Mouse (Mus musculus) limb, embryonic 15.5 days (tissue): ENCODE measurements at regions not wholly inside any gene's neighbourhood (a gene's known extent, or its start where the extent isn't known, plus 50 kb on each side); places are given as distances from the start of the nearest gene placed in this dataset.

Experiments used
- ATAC-seq: fragments of 200-750 bp; cut with Nextera tagmentation; 2 replicates; pipeline ENCODE4 v1.8.0; 2017; ENCODE audit warnings: low read depth, moderate TSS enrichment; ENCODE audit not compliant: insufficient number of reproducible peaks, low FRiP score, low TSS enrichment
- H3K27ac ChIP-seq: fragments of 300-500 bp; sonication (generic); 2 replicates; pipeline ENCODE4 v1.5.1; 2015; ENCODE audit warnings: moderate library complexity, mild to moderate bottlenecking, inconsistent platforms
- H3K27me3 ChIP-seq: fragments of 300-500 bp; sonication (generic); 2 replicates; pipeline ENCODE4 v1.6.1; 2015; ENCODE audit warnings: inconsistent platforms
- H3K36me3 ChIP-seq: fragments of 300-500 bp; sonication (generic); 2 replicates; pipeline ENCODE4 v1.6.1; 2015; ENCODE audit warnings: inconsistent platforms
- H3K4me1 ChIP-seq: fragments of 300-500 bp; sonication (generic); 2 replicates; pipeline ENCODE4 v1.6.1; 2015; ENCODE audit warnings: inconsistent platforms
- H3K4me2 ChIP-seq: fragments of 300-500 bp; sonication (generic); 2 replicates; pipeline ENCODE4 v1.6.1; 2015; ENCODE audit warnings: mild to moderate bottlenecking, inconsistent platforms
- H3K4me3 ChIP-seq: fragments of 300-500 bp; sonication (generic); 2 replicates; pipeline ENCODE4 v1.5.1; 2015; ENCODE audit warnings: mild to moderate bottlenecking, inconsistent platforms
- H3K9ac ChIP-seq: fragments of 300-500 bp; sonication (generic); 2 replicates; pipeline ENCODE4 v1.6.1; 2015; ENCODE audit warnings: inconsistent platforms
- H3K9me3 ChIP-seq: fragments of 300-500 bp; sonication (generic); 2 replicates; pipeline ENCODE4 v1.6.1; 2016; ENCODE audit warnings: inconsistent platforms
- WGBS: fragments of 180-500 bp; shearing (Covaris S2); methylation state at CpG from one replicate; pipeline ENCODE4 v1.1.7; 2015; 5-methylcytosine and 5-hydroxymethylcytosine counted together

- no peaks in the 10 kb centered on the region for H3K36me3 ChIP-seq
- no peaks in the 10 kb centered on the region for H3K4me1 ChIP-seq
- no peak overlapping the region for H3K4me2 ChIP-seq
- H3K9me3 ChIP-seq = no peaks in the 10 kb centered on the region
- no peak overlapping the region for H3K4me3 ChIP-seq
- 57% methylated on average over 1 of the region's 1 CpGs for WGBS
- no peak overlapping the region for H3K9ac ChIP-seq
- ATAC-seq = no peak
- no peaks in the 10 kb centered on the region for H3K27me3 ChIP-seq
- no peak overlapping the region for H3K27ac ChIP-seq
Measured at GRCm38 (mm10) chr13:16678246-16679024, 666.8 kb downstream of the Inhba start.

GRCm38 (mm10) chr13:16694201-16694600 lies 682.5 kb downstream of the Inhba start:
- 56% methylated on average over 1 of the region's 1 CpGs for WGBS
- no peaks in the 10 kb centered on the region for H3K27me3 ChIP-seq

GRCm38 (mm10) chr13:16700934-16701333 lies 689.3 kb downstream of the Inhba start:
- no peak for ATAC-seq
- Histone ChIP-seq H3K4me3 (no peak overlapping the region), H3K27me3 (no peaks in the 10 kb centered on the region), H3K9ac (no peak overlapping the region), H3K4me2 (no peak overlapping the region), H3K27ac (no peak overlapping the region), H3K36me3 (no peaks in the 10 kb centered on the region), H3K4me1 (no peaks in the 10 kb centered on the region), H3K9me3 (no peaks in the 10 kb centered on the region)
- 58% methylated on average over 2 of the region's 2 CpGs for WGBS

More at GRCm38 (mm10) chr13:16694201-16694600, 682.5 kb downstream of the Inhba start:
- ATAC-seq = no peak
- Histone ChIP-seq H3K4me2 (no peak overlapping the region), H3K27ac (no peak overlapping the region), H3K9me3 (no peaks in the 10 kb centered on the region), H3K4me1 (no peaks in the 10 kb centered on the region), H3K9ac (no peak overlapping the region), H3K4me3 (no peak overlapping the region), H3K36me3 (no peaks in the 10 kb centered on the region)

GRCm38 (mm10) chr13:16702138-16702537 lies 690.5 kb downstream of the Inhba start:
- Histone ChIP-seq H3K36me3 (no peaks in the 10 kb centered on the region), H3K4me1 (no peaks in the 10 kb centered on the region), H3K27me3 (no peaks in the 10 kb centered on the region), H3K4me2 (no peak overlapping the region), H3K9me3 (no peaks in the 10 kb centered on the region), H3K4me3 (no peak overlapping the region), H3K27ac (no peak overlapping the region), H3K9ac (no peak overlapping the region)
- 69% methylated on average over 1 of the region's 1 CpGs for WGBS
- no peak for ATAC-seq

GRCm38 (mm10) chr13:16705217-16706104 lies 693.8 kb downstream of the Inhba start:
- WGBS = 61% methylated on average over 10 of the region's 10 CpGs
- Histone ChIP-seq H3K36me3 (no peaks in the 10 kb centered on the region), H3K9me3 (no peaks in the 10 kb centered on the region), H3K27ac (no peak overlapping the region), H3K27me3 (no peaks in the 10 kb centered on the region), H3K4me3 (no peak overlapping the region), H3K9ac (no peak overlapping the region), H3K4me1 (no peaks in the 10 kb centered on the region), H3K4me2 (no peak overlapping the region)
- ATAC-seq = no peak

GRCm38 (mm10) chr13:16706105-16706442 lies 694.4 kb downstream of the Inhba start:
- Histone ChIP-seq H3K4me3 (no peak overlapping the region), H3K36me3 (no peaks in the 10 kb centered on the region), H3K4me2 (no peak overlapping the region), H3K27me3 (no peaks in the 10 kb centered on the region), H3K9ac (no peak overlapping the region), H3K9me3 (no peaks in the 10 kb centered on the region), H3K4me1 (no peaks in the 10 kb centered on the region), H3K27ac (no peak overlapping the region)
- 43% methylated on average over 1 of the region's 1 CpGs for whole genome bisulfite sequencing
- no peak for ATAC-seq

GRCm38 (mm10) chr13:16715296-16715960 lies 703.8 kb downstream of the Inhba start:
- no peaks in the 10 kb centered on the region for H3K9me3 ChIP-seq
- H3K36me3 ChIP-seq = no peaks in the 10 kb centered on the region
- 58% methylated on average over 5 of the region's 5 CpGs for WGBS
- no peak overlapping the region for H3K27ac ChIP-seq
- H3K27me3 ChIP-seq = no peaks in the 10 kb centered on the region
- H3K4me1 ChIP-seq = 0 out of 2 replicates have a peak, but pooled peaks cover 5% of the 10 kb centered on the region
- H3K4me2 ChIP-seq = no peak overlapping the region
- H3K9ac ChIP-seq = no peak overlapping the region
- ATAC-seq = no peak
- no peak overlapping the region for H3K4me3 ChIP-seq

- Histone ChIP-seq H3K36me3 (no peaks in the 10 kb centered on the region), H3K4me1 (0 out of 2 replicates have a peak, but pooled peaks cover 3% of the 10 kb centered on the region), H3K27me3 (no peaks in the 10 kb centered on the region), H3K4me3 (no peak overlapping the region), H3K4me2 (no peak overlapping the region), H3K9ac (no peak overlapping the region), H3K27ac (no peak overlapping the region), H3K9me3 (no peaks in the 10 kb centered on the region)
- whole genome bisulfite sequencing = 40% methylated on average over 6 of the region's 6 CpGs
- ATAC-seq = no peak
Measured at GRCm38 (mm10) chr13:16716340-16716739, 704.7 kb downstream of the Inhba start.

- no peaks in the 10 kb centered on the region for H3K27me3 ChIP-seq
- WGBS = 62% methylated on average over 5 of the region's 5 CpGs
- no peaks in the 10 kb centered on the region for H3K36me3 ChIP-seq
- ATAC-seq = no peak
- no peak overlapping the region for H3K4me3 ChIP-seq
- H3K4me1 ChIP-seq = 0 out of 2 replicates have a peak, but pooled peaks cover 2% of the 10 kb centered on the region
- H3K9me3 ChIP-seq = no peaks in the 10 kb centered on the region
- no peak overlapping the region for H3K9ac ChIP-seq
- no peak overlapping the region for H3K4me2 ChIP-seq
- no peak overlapping the region for H3K27ac ChIP-seq
Measured at GRCm38 (mm10) chr13:16716796-16717749, 705.4 kb downstream of the Inhba start.

GRCm38 (mm10) chr13:16720090-16720489 lies 708.4 kb downstream of the Inhba start:
- Histone ChIP-seq H3K4me1 (0 out of 2 replicates have a peak, but pooled peaks cover 2% of the 10 kb centered on the region), H3K9ac (no peak overlapping the region), H3K4me2 (no peak overlapping the region), H3K9me3 (no peaks in the 10 kb centered on the region), H3K27me3 (no peaks in the 10 kb centered on the region), H3K4me3 (no peak overlapping the region), H3K27ac (no peak overlapping the region), H3K36me3 (no peaks in the 10 kb centered on the region)
- no peak for ATAC-seq
- 84% methylated on average over 2 of the region's 2 CpGs for WGBS

GRCm38 (mm10) chr13:16725350-16725749 lies 713.7 kb downstream of the Inhba start:
- Histone ChIP-seq H3K9ac (no peak overlapping the region), H3K4me2 (no peak overlapping the region), H3K4me1 (peaks cover 5% of the 10 kb centered on the region), H3K4me3 (no peak overlapping the region), H3K27me3 (no peaks in the 10 kb centered on the region), H3K27ac (peak overlapping the region; percentile 24; the same call in 1 of the 2 replicates), H3K36me3 (no peaks in the 10 kb centered on the region), H3K9me3 (no peaks in the 10 kb centered on the region)
- WGBS = 31% methylated on average over 5 of the region's 5 CpGs
- ATAC-seq = peak; percentile 67; the same call in 1 of the 2 replicates
